Mouse (Mus musculus) layer of hippocampus, postnatal 36 days (tissue): ENCODE measurements around the gene Ercc5. TPM values are rescaled to one million over a fixed set of nuclear protein-coding genes. Genes with fewer than 3 reads are reported as not detected.

ENCODE experiments used
- DNase-seq, 2 experiments: peaks; one replicate each; pipeline ENCODE4 v3.0.0; 2022
- total RNA-seq, 2 experiments: library from RNA; stranded (reverse); gene quantifications; 2 replicates each; pipeline ENCODE4 v1.2.3; 2021

Gene Ercc5
- total RNA-seq, 2 experiments from 2014 or later, result 19.8 to 21.5 TPM

DNA sequence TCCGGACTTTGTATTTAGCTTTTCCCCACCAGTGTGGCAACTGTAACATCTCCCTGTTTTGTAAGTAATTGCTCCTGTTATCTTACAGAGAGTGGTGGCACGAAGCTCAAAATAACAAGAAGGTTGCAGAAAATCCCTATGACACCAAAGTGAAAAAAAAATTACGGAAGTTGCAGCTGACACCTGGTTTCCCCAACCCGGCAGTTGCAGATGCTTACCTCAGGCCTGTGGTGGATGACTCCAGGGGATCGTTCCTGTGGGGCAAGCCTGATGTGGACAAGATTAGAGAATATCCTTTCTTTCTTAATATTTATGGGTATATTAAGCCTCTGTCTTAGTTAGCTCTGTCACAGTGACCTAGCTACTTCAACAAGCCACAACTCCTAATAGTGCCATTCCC, 30.5 kb downstream of the Ercc5 start:
- no peak for DNase-seq

DNA sequence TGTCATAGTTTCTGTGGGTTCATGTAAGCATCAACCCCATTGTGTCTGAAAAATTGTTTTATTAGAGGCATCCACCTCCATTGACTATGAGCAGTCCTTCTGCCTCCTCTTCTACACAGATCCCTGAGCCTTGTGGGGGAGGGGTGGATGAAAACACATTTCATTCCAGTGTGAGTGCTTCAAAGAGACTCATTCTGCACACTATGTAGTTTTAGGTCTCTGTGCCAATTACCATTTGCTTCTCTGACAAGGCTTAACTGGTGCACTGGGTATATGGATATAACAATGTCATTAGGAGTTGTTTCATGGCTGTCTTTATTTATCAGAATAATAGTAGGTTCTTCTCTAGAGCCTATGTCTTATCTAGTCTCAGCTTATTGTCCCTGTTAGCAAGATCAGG, 38.9 kb downstream of the Ercc5 start:
- DNase-seq, result no peak

- DNase-seq, result peak; percentile 17 to 18
Measured at GRCm38 (mm10) chr1:44198273-44199171, 51.0 kb downstream of the Ercc5 start.

DNA sequence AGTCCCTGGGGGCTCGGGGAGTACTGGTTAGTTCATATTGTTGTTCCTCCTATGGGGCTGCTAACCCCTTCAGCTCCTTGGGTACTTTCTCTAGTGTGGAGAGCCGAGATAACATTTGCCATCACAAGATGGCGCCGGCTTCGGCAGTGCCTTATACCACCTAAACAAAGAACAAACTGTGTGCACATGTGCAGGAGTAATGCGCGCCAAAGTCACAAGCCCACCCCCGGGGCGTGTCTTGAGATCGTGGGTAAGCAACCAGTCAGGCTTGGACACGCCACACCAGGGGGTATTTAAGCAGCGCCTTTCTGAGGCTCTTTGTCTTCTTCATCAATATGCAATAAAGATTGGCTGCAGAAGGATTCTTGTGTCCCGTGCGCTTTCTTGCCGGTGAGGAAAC, 55.3 kb downstream of the Ercc5 start:
- no peak for DNase-seq

- DNase-seq, result no peak
Measured at GRCm38 (mm10) chr1:44214443-44214842, 66.9 kb downstream of the Ercc5 start.

DNA sequence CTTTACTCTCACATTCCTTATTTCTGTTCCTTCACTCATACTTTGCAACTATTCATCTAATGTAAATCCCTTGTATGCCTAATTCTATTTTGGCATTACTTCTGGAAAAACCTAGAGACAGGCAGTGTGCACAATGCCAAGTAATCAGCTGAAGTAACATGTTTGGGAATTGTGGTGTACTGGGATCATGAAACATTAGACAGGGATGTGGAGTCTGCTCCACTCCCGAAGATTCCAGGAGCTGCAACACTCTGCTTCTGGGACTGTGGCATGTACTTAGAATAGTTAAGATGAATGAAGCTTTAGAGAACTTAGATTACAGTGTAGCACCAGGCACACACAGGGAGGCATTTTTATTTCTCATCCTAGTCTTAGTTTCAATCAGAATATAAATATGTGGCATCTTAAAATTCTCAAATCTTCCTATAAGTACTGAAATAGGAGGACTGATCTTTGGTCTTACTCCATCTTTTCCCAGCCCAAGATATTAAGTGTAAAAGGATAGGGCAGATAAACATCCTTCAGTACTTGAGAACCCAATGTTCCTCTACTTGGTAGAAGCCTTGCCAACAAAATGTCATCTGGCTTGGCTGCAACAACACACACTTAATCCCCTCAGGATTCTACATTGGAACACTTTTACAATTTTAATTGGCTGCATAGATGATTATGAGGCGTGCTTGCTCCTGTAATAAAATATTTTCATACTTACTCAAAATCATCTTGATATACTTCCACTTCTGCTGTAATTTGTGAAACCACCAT, 69.0 kb downstream of the Ercc5 start:
- DNase-seq, result no peak

- DNase-seq, result no peak
Measured at GRCm38 (mm10) chr1:44217118-44217517, 69.6 kb downstream of the Ercc5 start.

DNA sequence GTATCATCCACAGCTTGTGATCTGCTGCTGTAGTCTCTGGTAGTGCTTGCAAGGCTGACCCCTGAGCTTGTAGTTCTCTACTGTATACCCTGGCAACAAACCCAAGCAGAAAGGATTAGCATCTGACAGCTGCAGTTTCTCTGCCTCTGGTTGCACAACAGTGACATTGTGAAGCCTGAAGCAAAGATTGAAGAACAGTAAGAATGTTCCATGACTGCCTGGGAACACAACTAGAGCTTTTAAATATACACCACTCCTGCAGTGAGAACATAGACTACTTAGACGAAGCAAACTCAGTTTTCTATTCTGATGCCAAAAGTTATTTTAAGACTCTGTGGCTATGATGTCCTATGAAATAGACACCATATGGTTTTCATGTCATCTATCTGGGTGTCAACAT, 71.3 kb downstream of the Ercc5 start, which contains the start of gene Mettl21e:
Mettl21e (minus strand) TSS at position 86 of the 400 bp plus-strand sequence.
- no peak for DNase-seq

DNA sequence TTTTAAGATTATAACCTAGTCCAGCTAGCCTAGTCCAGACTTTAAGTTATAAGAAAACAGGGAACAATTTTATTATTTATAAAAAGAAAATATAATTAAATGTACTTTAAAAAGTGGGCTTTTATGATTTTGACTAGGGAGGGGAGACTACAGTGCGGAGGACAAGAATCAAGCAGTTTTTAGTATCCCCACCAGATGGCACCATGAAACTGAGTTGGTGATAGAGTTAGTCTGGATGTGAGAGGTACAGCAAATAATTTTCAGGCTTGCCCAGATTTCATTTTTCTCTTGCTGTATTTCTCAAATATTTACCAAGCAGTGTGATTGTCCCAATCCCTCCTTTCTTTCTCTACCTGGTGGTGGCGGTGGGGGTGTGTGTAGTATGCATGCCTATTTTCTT, 81.5 kb downstream of the Ercc5 start:
- DNase-seq, result peak in 1 of 2 experiments; percentile 21

Other genes with a start within 250 kb of the Ercc5 start
- 10 to 100 TPM; 53.4 to 56.9 TPM for gene Tpp2, start 214.1 kb upstream of the Ercc5 start, total RNA-seq
- gene Mettl21c, start 127.7 kb upstream of the Ercc5 start, total RNA-seq, result not detected
- gene Gm8251, start 85.8 kb upstream of the Ercc5 start, total RNA-seq, result not detected
- gene Tex30, start 45.3 kb upstream of the Ercc5 start, total RNA-seq, result 10 to 100 TPM; 11.0 to 11.3 TPM
- gene Kdelc1, start 28.9 kb upstream of the Ercc5 start, total RNA-seq, result 10 to 100 TPM; 10.1 to 10.8 TPM
- gene Bivm, start 28.8 kb upstream of the Ercc5 start, total RNA-seq, result 10 to 100 TPM; 34.9 to 39.8 TPM
- not detected for gene Mettl21e, start 71.2 kb downstream of the Ercc5 start, total RNA-seq